Mouse (Mus musculus): ENCODE measurements around the gene Lrrtm1.

DNA sequence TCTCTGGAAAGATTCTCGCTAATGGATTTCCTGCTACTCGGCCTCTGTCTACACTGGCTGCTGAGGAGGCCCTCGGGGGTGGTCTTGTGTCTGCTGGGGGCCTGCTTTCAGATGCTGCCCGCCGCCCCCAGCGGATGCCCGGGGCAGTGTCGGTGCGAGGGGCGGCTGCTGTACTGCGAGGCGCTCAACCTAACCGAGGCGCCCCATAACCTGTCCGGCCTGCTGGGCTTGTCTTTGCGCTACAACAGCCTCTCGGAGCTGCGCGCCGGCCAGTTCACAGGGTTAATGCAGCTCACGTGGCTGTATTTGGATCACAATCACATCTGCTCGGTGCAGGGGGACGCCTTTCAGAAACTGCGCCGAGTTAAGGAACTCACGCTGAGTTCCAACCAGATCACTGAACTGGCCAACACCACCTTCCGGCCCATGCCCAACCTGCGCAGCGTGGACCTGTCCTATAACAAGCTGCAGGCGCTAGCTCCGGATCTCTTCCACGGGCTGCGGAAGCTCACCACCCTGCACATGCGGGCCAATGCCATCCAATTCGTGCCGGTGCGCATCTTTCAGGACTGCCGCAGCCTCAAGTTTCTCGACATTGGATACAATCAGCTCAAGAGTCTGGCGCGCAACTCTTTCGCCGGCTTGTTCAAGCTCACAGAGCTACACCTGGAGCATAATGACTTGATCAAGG lies 1.2 kb downstream of the Lrrtm1 start:
- TF ChIP-seq CTCF (IDR thresholded peaks at IDR 0.05; ENCODE audit: control insufficient read depth, insufficient read depth, low read length) (no peak), POLR2A (IDR thresholded peaks at IDR 0.05; ENCODE audit: borderline replicate concordance, control insufficient read depth, low read depth, low read length) (no peak)

Data from bone marrow, adult 2 months (tissue).